Mouse (Mus musculus) stomach, postnatal 0 days (tissue): ENCODE results near the gene Nicn1.

Experiments
- CTCF ChIP-seq: IDR thresholded peaks from 2 replicates; pipeline ENCODE4 v1.5.1; 2016; ENCODE audit warnings: antibody characterized with exemption, low read depth, mild to moderate bottlenecking, moderate library complexity
- EP300 ChIP-seq: optimal IDR thresholded peaks from 2 replicates; pipeline ENCODE3; 2016; ENCODE audit warnings: antibody characterized with exemption

DNA sequence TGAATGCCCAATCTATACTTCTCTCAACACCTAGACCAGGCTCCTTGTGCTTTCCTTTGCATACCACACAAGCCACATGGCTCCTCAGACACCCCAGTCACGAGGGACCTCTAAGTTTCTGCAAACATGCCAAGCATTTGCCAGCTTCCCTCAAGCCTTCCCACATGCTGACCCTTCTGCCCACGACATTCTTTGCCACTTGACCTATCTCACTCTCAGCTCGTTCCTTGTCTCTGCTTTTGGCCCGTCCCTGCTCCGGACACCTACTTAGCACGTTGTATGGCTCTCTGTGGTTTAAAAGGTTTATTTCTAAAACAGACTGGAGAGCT lies 14.9 kb upstream of the Nicn1 start:
- TF ChIP-seq CTCF = no peak
- TF ChIP-seq EP300 = no peak
